Mouse (Mus musculus): ENCODE data around the gene Cdh13.

DNA sequence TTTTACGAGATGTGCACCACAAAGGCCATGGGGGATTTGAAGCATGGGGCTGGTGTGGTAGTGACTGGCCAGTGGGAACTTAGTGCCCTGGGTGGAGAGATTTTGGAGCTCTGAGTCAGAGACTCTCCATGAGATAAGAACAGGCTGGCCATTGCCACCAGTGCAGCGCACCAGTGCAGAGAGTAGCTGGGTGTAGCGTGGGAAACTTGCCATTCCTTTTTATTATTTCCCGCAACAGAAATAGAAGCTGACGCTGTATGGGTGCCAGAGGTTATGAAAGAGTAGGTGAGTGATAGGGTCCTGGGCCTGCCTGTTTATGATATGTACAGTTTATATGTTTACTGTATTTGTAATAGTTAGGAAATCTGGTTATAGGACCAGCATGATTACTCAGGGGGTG lies 225.9 kb downstream of the Cdh13 start:
- no peak for TF ChIP-seq CTCF (IDR thresholded peaks at IDR 0.05; ENCODE audit: control insufficient read depth, insufficient read depth, insufficient replicate concordance, low read depth, low read length)
- no peak for TF ChIP-seq POLR2A (IDR thresholded peaks at IDR 0.05; ENCODE audit: control insufficient read depth, low read depth, low read length)
